Mouse (Mus musculus) thymus, adult 2 months (tissue): ENCODE data around the gene Lima1. TPM values are rescaled to one million over a fixed set of nuclear protein-coding genes. Genes with fewer than 3 reads are reported as not detected.

Experiments
- DNase-seq: peaks from one replicate; pipeline ENCODE4 v3.0.0; 2021
- H3K27ac ChIP-seq: fragments of 200-500 bp; 2 replicates; pipeline ENCODE4 v1.5.1; 2012; ENCODE audit warnings: low read length, control low read depth; ENCODE audit not compliant: control insufficient read depth, insufficient read depth
- H3K27me3 ChIP-seq: fragments of 200-500 bp; 2 replicates; pipeline ENCODE4 v1.6.1; 2012; ENCODE audit warnings: mild to moderate bottlenecking, low read length, moderate library complexity, mixed read lengths; ENCODE audit not compliant: control insufficient read depth, insufficient read depth
- H3K36me3 ChIP-seq: fragments of 200-500 bp; 2 replicates; pipeline ENCODE4 v1.6.1; 2012; ENCODE audit warnings: mild to moderate bottlenecking, low read length, moderate library complexity; ENCODE audit not compliant: control insufficient read depth, insufficient read depth
- H3K4me1 ChIP-seq: fragments of 200-500 bp; replicated peaks from 2 replicates; pipeline ENCODE4 v1.6.1; 2012; ENCODE audit warnings: low read length; ENCODE audit not compliant: control insufficient read depth, insufficient read depth
- H3K4me3 ChIP-seq: fragments of 200-500 bp; 2 replicates; pipeline ENCODE4 v1.5.1; 2012; ENCODE audit warnings: mild to moderate bottlenecking, low read length, control low read depth, moderate library complexity; ENCODE audit not compliant: control insufficient read depth, insufficient read depth
- CTCF ChIP-seq: fragments of 200-500 bp; IDR thresholded peaks from 2 replicates; pipeline ENCODE4 v1.5.1; 2012; ENCODE audit warnings: mild to moderate bottlenecking, control low read depth, low read length, moderate library complexity, borderline replicate concordance; ENCODE audit not compliant: control insufficient read depth, poor library complexity, insufficient read depth; ENCODE audit errors: extremely low read depth
- POLR2A ChIP-seq: fragments of 200-500 bp; IDR thresholded peaks from 2 replicates; pipeline ENCODE4 v1.6.1; 2012; ENCODE audit warnings: mild to moderate bottlenecking, low read length, control low read depth, moderate library complexity; ENCODE audit not compliant: control insufficient read depth, poor library complexity, insufficient read depth; ENCODE audit errors: extremely low read depth
- WGBS: fragments of 180-500 bp; shearing (Covaris S2); methylation state at CpG from one replicate; pipeline ENCODE4 v1.1.7; 2018; 5-methylcytosine and 5-hydroxymethylcytosine counted together
- polyA plus RNA-seq: library from polyadenylated mRNA; depleted of rRNA; stranded (reverse); fragments of >200 nt; gene quantifications from 2 replicates; pipeline ENCODE4 v1.2.3, GENCODE M21; 2012

Gene Lima1
- polyA plus RNA-seq, 1 experiment = 12.3 TPM

GRCm38 (mm10) chr15:99813639-99814038, 61.6 kb downstream of the Lima1 start:
- Histone ChIP-seq H3K36me3 (no peaks in the 10 kb centered on the region), H3K4me1 (no peaks in the 10 kb centered on the region), H3K4me3 (no peak overlapping the region), H3K27ac (no peak overlapping the region), H3K27me3 (no peaks in the 10 kb centered on the region)
- TF ChIP-seq POLR2A = no peak
- TF ChIP-seq CTCF = no peak
- WGBS = 92% methylated on average over 6 of the region's 6 CpGs
- DNase-seq = no peak

- no peak for TF ChIP-seq CTCF
- no peak for TF ChIP-seq POLR2A
- Histone ChIP-seq H3K4me3 (no peak overlapping the region), H3K27me3 (no peaks in the 10 kb centered on the region), H3K36me3 (no peaks in the 10 kb centered on the region), H3K4me1 (no peaks in the 10 kb centered on the region), H3K27ac (no peak overlapping the region)
- no peak for DNase-seq
- 83% methylated on average over 7 of the region's 7 CpGs for WGBS
These were observed 63.2 kb downstream of the Lima1 start for GRCm38 (mm10) chr15:99812097-99812496.

GRCm38 (mm10) chr15:99807776-99808735, 67.2 kb downstream of the Lima1 start:
- Histone ChIP-seq H3K4me3 (no peak overlapping the region), H3K36me3 (no peaks in the 10 kb centered on the region), H3K27ac (no peak overlapping the region), H3K4me1 (peaks cover 2% of the 10 kb centered on the region; the same call in 1 of the 2 replicates), H3K27me3 (no peaks in the 10 kb centered on the region)
- no peak for TF ChIP-seq POLR2A
- TF ChIP-seq CTCF = no peak
- no peak for DNase-seq
- 93% methylated on average over 21 of the region's 21 CpGs for WGBS

GRCm38 (mm10) chr15:99806171-99806570, 69.1 kb downstream of the Lima1 start:
- H3K36me3 ChIP-seq = no peaks in the 10 kb centered on the region
- no peak overlapping the region for H3K4me3 ChIP-seq
- DNase-seq = no peak
- H3K4me1 ChIP-seq = peaks cover 2% of the 10 kb centered on the region; the same call in 1 of the 2 replicates
- H3K27ac ChIP-seq = no peak overlapping the region
- no peaks in the 10 kb centered on the region for H3K27me3 ChIP-seq
- TF ChIP-seq POLR2A (no peak), CTCF (no peak)
- 81% methylated on average over 7 of the region's 7 CpGs for WGBS

GRCm38 (mm10) chr15:99805673-99806072, 69.6 kb downstream of the Lima1 start:
- TF ChIP-seq POLR2A = no peak
- TF ChIP-seq CTCF = no peak
- H3K27ac ChIP-seq = no peak overlapping the region
- DNase-seq = no peak
- H3K27me3 ChIP-seq = no peaks in the 10 kb centered on the region
- H3K4me1 ChIP-seq = peaks cover 2% of the 10 kb centered on the region; the same call in 1 of the 2 replicates
- no peak overlapping the region for H3K4me3 ChIP-seq
- 92% methylated on average over 4 of the region's 4 CpGs for WGBS
- H3K36me3 ChIP-seq = no peaks in the 10 kb centered on the region

GRCm38 (mm10) chr15:99803186-99803644, 72.0 kb downstream of the Lima1 start:
- H3K4me1 ChIP-seq = peaks cover 2% of the 10 kb centered on the region; the same call in 1 of the 2 replicates
- no peak overlapping the region for H3K4me3 ChIP-seq
- WGBS = 1% methylated on average over 6 of the region's 6 CpGs
- DNase-seq = peak; percentile 16
- H3K27ac ChIP-seq = no peak overlapping the region
- H3K36me3 ChIP-seq = no peaks in the 10 kb centered on the region
- H3K27me3 ChIP-seq = no peaks in the 10 kb centered on the region
- no peak for TF ChIP-seq CTCF
